Mouse (Mus musculus) Patski (cell line): ENCODE results near the gene Shtn1. TPM values are rescaled to one million over a fixed set of nuclear protein-coding genes. Genes with fewer than 3 reads are reported as not detected.

Experiments used
- ATAC-seq: fragments of 100-300 bp; one replicate; pipeline ENCODE4 v1.8.0; 2021
- CTCF ChIA-PET: fragments of 350-600 bp; sonication (Branson Sonifier 250); formaldehyde crosslinking; loops from one replicate; lab custom pipeline; 2022; ENCODE audit warnings: inconsistent platforms; lab: Charles Lee
- POLR2A ChIA-PET: fragments of 350-600 bp; sonication (Branson Sonifier 250); formaldehyde crosslinking; loops from one replicate; lab custom pipeline; 2022; ENCODE audit warnings: antibody characterized with exemption, inconsistent platforms; lab: Charles Lee
- DNase-seq: peaks from one replicate; pipeline ENCODE4 v3.0.0-alpha.2; 2011; ENCODE audit warnings: low read depth, low spot score
- H3K27me3 ChIP-seq: fragments of 371-371 bp; one replicate; pipeline ENCODE4 v1.5.1; 2021
- CTCF ChIP-seq: fragments of 100-300 bp; IDR thresholded peaks from one replicate; pipeline ENCODE4 v1.5.1; 2021
- in situ Hi-C: fragments of 300-500 bp; cut with MboI; formaldehyde crosslinking; loops from 3 replicates; pipeline ENCODE4 v1.11.1; 2018; ENCODE audit warnings: low pct_unique_long_range_greater_than_20kb, mixed read lengths
- polyA plus RNA-seq: library from polyadenylated mRNA; unstranded; gene quantifications from one replicate; pipeline ENCODE4 v1.2.3, GENCODE M21; 2021

Shtn1 gene
- polyA plus RNA-seq, 1 experiment from 2014 or later: 22.7 TPM

DNA sequence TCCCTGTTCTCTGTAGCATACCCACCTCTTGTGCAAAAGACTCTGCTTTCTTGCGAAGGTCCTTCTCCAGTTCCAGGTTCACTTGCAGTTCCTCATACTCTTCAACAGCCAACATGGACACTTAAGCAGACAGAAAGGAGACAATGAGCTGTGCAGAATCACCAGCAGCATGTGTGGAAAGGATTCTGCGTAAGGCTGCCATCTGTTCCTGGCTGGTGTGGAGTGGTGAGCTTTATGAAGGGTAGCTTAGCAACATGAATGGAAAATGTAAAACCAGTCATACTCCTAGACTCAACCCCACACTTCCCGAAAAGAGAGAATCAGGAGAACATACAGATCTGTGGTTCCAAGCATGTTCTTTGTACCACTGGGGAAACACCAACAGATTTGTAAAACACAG is 47.8 kb downstream of the Shtn1 start:
- no peak for TF ChIP-seq CTCF
- ATAC-seq: no peak
- in situ Hi-C loops: no loop called here
- no peak for DNase-seq
- ChIA-PET POLR2A (no interaction called here), CTCF (interaction anchor here (0.8 kb wide), 1 partner anchor 11 kb away, joined by 3 read pairs; no protein-coding TSS in a partner anchor)
- H3K27me3 ChIP-seq: no peaks in the 10 kb centered on the region

DNA sequence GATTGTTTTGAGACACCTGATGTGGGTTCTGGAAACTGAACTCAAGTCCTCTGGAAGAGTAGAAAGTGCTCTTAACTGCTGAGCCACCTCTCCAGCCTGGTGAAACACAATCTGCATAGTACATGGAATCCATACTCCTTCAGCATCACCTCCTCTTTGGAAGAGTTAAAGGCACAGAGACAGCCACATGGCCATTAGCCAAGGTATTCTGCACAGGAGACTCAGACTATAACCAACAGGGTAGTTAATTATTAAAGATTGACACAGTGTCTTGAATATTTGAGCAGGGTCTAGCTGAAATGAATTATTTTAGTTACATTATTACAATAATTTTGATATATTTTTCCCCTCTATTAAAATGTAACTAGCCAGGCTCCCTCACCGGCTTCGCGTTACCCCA is 52.0 kb downstream of the Shtn1 start:
- POLR2A ChIA-PET: no interaction called here
- DNase-seq (no peak), ATAC-seq (no peak)
- TF ChIP-seq CTCF: no peak
- in situ Hi-C loops: no loop called here
- CTCF ChIA-PET: interaction anchor here (1.4 to 2.8 kb wide), 2 partner anchors 10 to 36 kb away, joined by 3 to 12 read pairs; no protein-coding TSS in a partner anchor
- H3K27me3 ChIP-seq: no peaks in the 10 kb centered on the region

DNA sequence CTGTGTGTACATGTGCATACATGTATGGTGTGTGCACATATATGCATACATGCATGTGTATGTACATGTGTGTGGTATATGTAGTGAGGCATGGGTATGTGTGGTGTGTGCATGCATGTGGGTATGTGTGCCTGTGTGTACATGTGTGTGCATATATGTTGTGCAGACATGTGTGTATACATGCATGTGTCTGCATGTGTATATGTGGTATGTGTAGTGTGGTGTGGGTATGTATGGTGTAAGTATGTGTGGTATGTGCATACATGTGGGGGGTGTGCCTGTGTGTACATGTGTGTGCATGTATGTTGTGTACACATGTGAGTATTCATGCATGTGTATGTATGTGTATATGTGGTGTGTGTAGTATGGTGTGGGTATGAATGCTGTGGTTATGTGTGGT is 54.3 kb downstream of the Shtn1 start:
- ATAC-seq (no peak), DNase-seq (no peak)
- ChIA-PET CTCF (interaction anchor here (1.9 kb wide), 1 partner anchor 29 kb away, joined by 5 read pairs; no protein-coding TSS in a partner anchor), POLR2A (interaction anchor here (1.5 kb wide), 1 partner anchor 11 kb away, joined by 5 read pairs; no protein-coding TSS in a partner anchor)
- no peak for TF ChIP-seq CTCF
- in situ Hi-C loops: no loop called here
- no peaks in the 10 kb centered on the region for H3K27me3 ChIP-seq

DNA sequence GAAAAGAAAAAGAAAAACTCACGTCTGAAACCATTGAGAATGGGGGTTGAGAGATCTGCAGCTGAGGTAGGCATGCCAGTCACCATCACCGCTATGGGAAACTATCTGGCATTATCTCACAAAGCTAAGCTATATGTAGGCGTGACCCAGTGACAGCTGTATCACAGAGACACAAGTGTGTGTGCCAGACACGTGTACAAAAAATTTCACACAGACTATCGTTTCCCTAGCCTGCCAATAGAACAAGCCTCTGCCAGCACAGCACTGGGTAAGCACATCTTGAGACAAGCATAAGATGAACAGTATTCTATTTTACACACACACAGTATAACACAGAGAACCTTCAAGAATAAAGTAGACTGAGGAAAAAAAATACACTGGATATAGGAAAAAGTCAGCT is 65.1 kb downstream of the Shtn1 start:
- ATAC-seq (no peak), DNase-seq (no peak)
- in situ Hi-C loops: no loop called here
- H3K27me3 ChIP-seq: no peaks in the 10 kb centered on the region
- CTCF ChIA-PET: no interaction called here
- TF ChIP-seq CTCF: no peak
- POLR2A ChIA-PET: interaction anchor here (1.1 kb wide), 1 partner anchor 12 kb away, joined by 5 read pairs; no protein-coding TSS in a partner anchor

DNA sequence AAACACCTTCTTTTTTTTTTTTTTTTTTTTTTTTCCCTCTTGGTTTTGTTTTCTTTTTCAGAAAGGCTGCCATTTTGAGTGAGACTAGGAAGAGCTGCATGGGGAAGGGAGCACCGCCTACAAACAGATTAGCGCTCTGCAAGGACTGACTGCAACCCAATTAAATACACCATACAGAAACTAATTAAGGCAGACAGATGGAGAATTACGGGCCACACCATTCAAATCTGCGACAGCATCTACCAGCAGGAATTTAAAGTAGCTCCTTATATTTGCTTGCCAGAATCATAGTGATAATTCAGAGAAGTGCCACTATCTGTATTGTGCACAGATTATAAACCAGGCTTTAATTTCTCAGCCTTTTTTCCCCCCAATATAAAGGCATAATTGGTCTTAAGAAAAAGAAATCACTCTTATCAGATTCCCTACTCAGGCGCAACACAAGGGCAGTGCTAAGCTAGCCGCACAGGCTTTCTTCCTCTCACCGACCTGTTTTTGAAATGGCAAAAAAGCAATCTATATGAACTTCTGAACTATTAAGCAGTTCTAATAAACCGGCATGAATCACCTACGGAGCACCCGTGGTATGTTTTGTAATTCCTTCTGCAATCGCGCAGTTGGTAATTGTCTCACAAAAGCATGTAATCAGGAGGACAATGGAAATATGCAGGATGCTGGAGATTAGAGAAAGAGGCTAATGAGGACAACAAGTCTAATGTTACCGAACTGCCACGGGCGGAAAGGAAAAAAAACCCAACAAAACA is 69.1 kb downstream of the Shtn1 start:
- H3K27me3 ChIP-seq: no peaks in the 10 kb centered on the region
- ChIA-PET CTCF (no interaction called here), POLR2A (no interaction called here)
- no peak for DNase-seq
- no peak for ATAC-seq
- in situ Hi-C loops: no loop called here
- no peak for TF ChIP-seq CTCF

DNA sequence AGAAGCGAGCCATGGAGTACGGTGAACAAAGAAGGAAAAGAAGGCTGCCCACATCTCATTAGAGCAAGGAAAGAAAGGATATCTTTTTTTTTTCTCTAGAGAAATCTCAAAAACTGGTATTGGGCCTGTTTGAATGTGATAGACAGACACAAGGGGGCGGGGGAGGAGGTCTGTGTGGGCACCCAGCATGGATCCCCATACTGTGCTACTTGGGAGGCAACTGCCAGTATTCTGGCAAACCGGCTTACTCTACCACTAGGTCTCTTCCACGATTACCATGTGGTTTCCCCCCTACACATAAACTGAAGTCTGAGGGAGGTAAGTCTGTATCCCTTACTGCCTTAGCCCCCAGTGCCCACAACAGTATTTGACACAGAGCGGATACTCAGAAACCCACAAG is 73.1 kb downstream of the Shtn1 start:
- no peaks in the 10 kb centered on the region for H3K27me3 ChIP-seq
- no peak for ATAC-seq
- in situ Hi-C loops: no loop called here
- DNase-seq: no peak
- no peak for TF ChIP-seq CTCF
- ChIA-PET CTCF (no interaction called here), POLR2A (no interaction called here)

DNA sequence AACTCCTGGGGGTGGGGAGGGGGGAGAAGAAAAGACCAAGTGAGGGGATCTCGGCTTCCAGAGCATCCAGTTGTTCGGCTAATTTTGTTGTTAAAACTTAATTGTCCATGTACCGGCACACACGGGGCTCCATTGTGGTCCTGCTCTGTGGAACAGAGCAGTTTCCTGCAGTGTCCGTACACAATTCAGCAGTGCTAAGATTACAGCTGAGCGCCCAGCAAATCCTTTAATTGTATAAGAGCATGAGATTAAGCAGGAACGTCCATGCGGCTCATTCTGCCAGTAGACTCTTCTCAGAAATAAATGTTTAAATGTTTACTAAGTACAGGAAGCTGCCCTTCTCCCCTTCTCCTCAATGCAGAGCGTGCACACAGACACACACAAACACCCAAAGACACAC is 94.3 kb downstream of the Shtn1 start:
- TF ChIP-seq CTCF: no peak
- no peaks in the 10 kb centered on the region for H3K27me3 ChIP-seq
- ChIA-PET CTCF (no interaction called here), POLR2A (no interaction called here)
- ATAC-seq: no peak
- DNase-seq: no peak
- in situ Hi-C loops: no loop called here

DNA sequence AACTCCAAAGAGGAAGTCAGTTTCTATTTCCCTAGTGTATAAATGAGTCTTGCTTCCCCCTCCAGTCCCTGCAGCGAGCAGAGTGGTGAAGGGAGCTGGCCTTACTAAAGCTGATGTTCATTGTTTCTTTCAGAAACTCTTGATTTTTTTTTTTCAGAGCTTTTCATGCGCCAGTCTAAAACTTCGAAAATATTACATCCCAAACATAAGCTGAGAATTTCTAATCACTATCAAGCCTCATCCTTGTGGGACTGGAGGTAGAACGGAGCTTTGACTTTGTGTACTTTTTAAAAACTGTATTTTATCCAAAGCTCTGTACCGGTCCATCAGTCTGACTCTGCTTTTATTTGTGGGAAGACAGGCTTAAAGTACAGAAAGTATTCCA is 95.9 kb downstream of the Shtn1 start:
- in situ Hi-C loops: no loop called here
- ChIA-PET POLR2A (no interaction called here), CTCF (interaction anchor here (1.1 kb wide), 1 partner anchor 37 kb away, joined by 4 read pairs; the partner anchor contains the start of genes Eno4 and Hspa12a)
- no peak for DNase-seq
- H3K27me3 ChIP-seq: no peaks in the 10 kb centered on the region
- no peak for ATAC-seq
- TF ChIP-seq CTCF: no peak

DNA sequence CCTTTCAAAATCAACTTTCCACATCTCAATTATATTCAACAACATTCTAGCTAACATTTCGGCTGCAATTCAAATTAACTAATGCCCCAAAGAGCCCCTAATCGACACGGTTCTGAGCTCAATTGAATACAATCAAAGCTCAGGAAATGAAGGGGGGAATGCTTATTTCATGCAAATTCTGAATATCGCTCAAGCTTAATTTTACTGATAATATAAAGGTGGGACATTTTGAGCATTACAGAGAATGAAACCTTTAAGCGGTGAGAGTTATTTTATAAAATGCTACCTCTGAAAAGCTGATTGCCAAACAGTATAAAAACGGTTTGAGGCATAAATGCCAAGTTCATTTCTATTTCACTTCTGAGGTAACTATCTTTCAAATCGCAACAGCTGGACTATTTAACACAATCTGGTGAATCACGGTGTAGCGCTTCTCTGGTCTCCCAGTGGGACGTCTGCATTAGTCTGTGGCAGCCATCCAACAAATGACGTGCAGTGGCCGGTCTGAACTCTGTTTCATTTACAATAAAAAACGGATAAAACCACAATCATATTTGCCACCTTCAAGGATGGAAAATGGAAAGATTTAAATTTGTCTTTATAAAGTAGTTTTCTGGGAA is 96.4 kb downstream of the Shtn1 start:
- ChIA-PET POLR2A (interaction anchor here (0.6 kb wide), 1 partner anchor 177 kb away, joined by 4 read pairs; no protein-coding TSS in a partner anchor), CTCF (interaction anchor here (0.6 to 1.1 kb wide), 2 partner anchors 36 to 475 kb away, joined by 3 to 4 read pairs; partner anchors contain the start of genes Eno4 and Hspa12a)
- DNase-seq: peak; percentile 12
- in situ Hi-C loops: no loop called here
- H3K27me3 ChIP-seq: no peaks in the 10 kb centered on the region
- ATAC-seq: no peak
- no peak for TF ChIP-seq CTCF

DNA sequence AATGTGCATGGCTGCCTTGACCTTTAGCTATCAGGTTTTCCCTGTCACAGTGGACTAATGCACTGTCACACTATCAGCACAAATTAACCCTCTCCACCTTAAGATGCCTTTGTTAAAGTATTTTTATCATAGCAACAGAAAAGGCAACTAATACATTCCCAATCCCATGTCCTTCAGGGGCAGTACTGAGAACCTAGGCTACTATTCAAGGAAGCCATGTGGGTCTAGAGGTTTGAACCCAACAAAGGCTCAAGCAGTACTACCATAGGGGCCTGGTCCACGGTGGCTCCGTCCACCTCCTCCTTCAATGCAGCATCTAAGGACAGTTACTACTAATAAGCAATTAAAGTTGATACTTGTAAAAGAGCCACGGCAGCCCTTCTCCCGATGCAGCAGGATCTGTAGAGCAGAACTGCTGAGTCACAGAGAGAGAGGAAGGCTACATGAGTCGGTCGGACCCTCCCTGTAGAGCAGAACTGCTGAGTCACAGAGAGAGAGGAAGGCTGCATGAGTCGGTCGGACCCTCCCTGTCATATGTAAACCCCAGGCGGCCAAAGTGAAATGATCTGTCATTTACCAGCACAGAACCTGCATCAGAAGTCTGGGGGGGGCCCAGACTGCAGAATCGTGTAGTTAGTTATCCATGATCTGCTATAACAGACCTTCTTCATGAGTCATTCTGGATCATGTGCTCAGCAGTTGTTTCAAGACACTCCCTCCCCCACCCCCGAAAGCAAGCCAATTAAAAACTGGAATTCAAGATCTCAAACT is 97.3 kb downstream of the Shtn1 start:
- no peak for TF ChIP-seq CTCF
- no peaks in the 10 kb centered on the region for H3K27me3 ChIP-seq
- ChIA-PET POLR2A (no interaction called here), CTCF (interaction anchor here (1.1 kb wide), 1 partner anchor 35 kb away, joined by 4 read pairs; the partner anchor contains the start of genes Eno4 and Hspa12a)
- in situ Hi-C loops: no loop called here
- ATAC-seq (peak; percentile 82), DNase-seq (peak; percentile 12)
